Mouse (Mus musculus): ENCODE results near the gene 1190005I06Rik.

- TF ChIP-seq CTCF (IDR thresholded peaks at IDR 0.05; ENCODE audit: control insufficient read depth, insufficient read depth, insufficient read length) (no peak), MAX (IDR thresholded peaks at IDR 0.05) (no peak), CEBPB (IDR thresholded peaks at IDR 0.05; ENCODE audit: low read depth) (no peak), MYOD1 (IDR thresholded peaks at IDR 0.05; ENCODE audit: control insufficient read depth, insufficient read length, low read depth) (no peak)
Measured at GRCm38 (mm10) chr8:120687786-120688185, 40.4 kb upstream of the 1190005I06Rik start.

Data from C2C12 (cell line).